Mouse (Mus musculus) lung, embryonic 16.5 days (tissue): ENCODE measurements around the gene Slc32a1. TPM values are rescaled to one million over a fixed set of nuclear protein-coding genes. Genes with fewer than 3 reads are reported as not detected.

Source experiments
- ATAC-seq: fragments of 200-750 bp; cut with Nextera tagmentation; 2 replicates; pipeline ENCODE4 v1.8.0; 2017; ENCODE audit warnings: low read depth, mild to moderate bottlenecking, moderate library complexity
- H3K27ac ChIP-seq: fragments of 300-500 bp; sonication (generic); 2 replicates; pipeline ENCODE4 v1.5.1; 2014; ENCODE audit warnings: mild to moderate bottlenecking, control low read depth, low read length
- H3K27me3 ChIP-seq: fragments of 300-500 bp; sonication (generic); 2 replicates; pipeline ENCODE4 v1.6.1; 2014; ENCODE audit warnings: low read depth, low read length, mixed read lengths; ENCODE audit not compliant: control insufficient read depth, insufficient read depth
- H3K36me3 ChIP-seq: fragments of 300-500 bp; sonication (generic); 2 replicates; pipeline ENCODE4 v1.6.1; 2014; ENCODE audit warnings: low read length; ENCODE audit not compliant: control insufficient read depth, insufficient read depth
- H3K4me1 ChIP-seq: fragments of 300-500 bp; sonication (generic); replicated peaks from 2 replicates; pipeline ENCODE4 v1.6.1; 2014; ENCODE audit warnings: low read length, mixed read lengths; ENCODE audit not compliant: control insufficient read depth, insufficient read depth
- H3K4me2 ChIP-seq: fragments of 300-500 bp; sonication (generic); 2 replicates; pipeline ENCODE4 v1.6.1; 2014; ENCODE audit warnings: low read depth, low read length, control low read depth
- H3K4me3 ChIP-seq: fragments of 300-500 bp; sonication (generic); 2 replicates; pipeline ENCODE4 v1.5.1; 2014; ENCODE audit warnings: mild to moderate bottlenecking, low read length, control low read depth
- H3K9ac ChIP-seq: fragments of 300-500 bp; sonication (generic); 2 replicates; pipeline ENCODE4 v1.6.1; 2014; ENCODE audit warnings: low read length, control low read depth
- H3K9me3 ChIP-seq: fragments of 300-500 bp; sonication (generic); 2 replicates; pipeline ENCODE4 v1.6.1; 2016; ENCODE audit warnings: low read length; ENCODE audit not compliant: control insufficient read depth
- WGBS: fragments of 180-500 bp; shearing (Covaris S2); extraction: QIAGEN DNeasy Blood & Tissue Kit; methylation state at CpG from one replicate; pipeline ENCODE4 v1.1.7; 2014; 5-methylcytosine and 5-hydroxymethylcytosine counted together
- polyA plus RNA-seq: library from polyadenylated mRNA; unstranded; fragments of >200 nt; fragmentation: Nextera tagmentation; extraction: Ambion mirVana; gene quantifications from 2 replicates; pipeline ENCODE4 v1.2.1, GENCODE M21; 2015

Slc32a1 gene
- polyA plus RNA-seq, 1 experiment from 2014 or later, result not detected

GRCm38 (mm10) chr2:158591286-158591685 is 19.3 kb upstream of the Slc32a1 start:
- Histone ChIP-seq H3K9me3 (no peaks in the 10 kb centered on the region), H3K27ac (no peak overlapping the region), H3K4me1 (no peaks in the 10 kb centered on the region), H3K4me3 (no peak overlapping the region), H3K9ac (no peak overlapping the region), H3K4me2 (no peak overlapping the region), H3K27me3 (no peaks in the 10 kb centered on the region; the same call in 1 of the 2 replicates), H3K36me3 (no peaks in the 10 kb centered on the region)
- 43% methylated on average over 5 of the region's 5 CpGs for WGBS
- no peak for ATAC-seq

- Histone ChIP-seq H3K9ac (no peak overlapping the region), H3K9me3 (no peaks in the 10 kb centered on the region), H3K4me3 (no peak overlapping the region), H3K27ac (no peak overlapping the region), H3K4me2 (no peak overlapping the region), H3K4me1 (no peaks in the 10 kb centered on the region), H3K27me3 (no peaks in the 10 kb centered on the region; the same call in 1 of the 2 replicates), H3K36me3 (no peaks in the 10 kb centered on the region)
- ATAC-seq, result no peak
- WGBS, result 72% methylated on average over 4 of the region's 4 CpGs
These were observed 17.2 kb upstream of the Slc32a1 start for GRCm38 (mm10) chr2:158593371-158593770.

GRCm38 (mm10) chr2:158595103-158595502 is 15.5 kb upstream of the Slc32a1 start:
- peaks cover 3% of the 10 kb centered on the region; the same call in 1 of the 2 replicates for H3K27me3 ChIP-seq
- H3K27ac ChIP-seq, result no peak overlapping the region
- no peak overlapping the region for H3K4me2 ChIP-seq
- WGBS, result 2% methylated on average over 12 of the region's 12 CpGs
- ATAC-seq, result no peak
- H3K4me3 ChIP-seq, result no peak overlapping the region
- no peaks in the 10 kb centered on the region for H3K36me3 ChIP-seq
- H3K9ac ChIP-seq, result no peak overlapping the region
- H3K9me3 ChIP-seq, result no peaks in the 10 kb centered on the region
- H3K4me1 ChIP-seq, result no peaks in the 10 kb centered on the region

GRCm38 (mm10) chr2:158595577-158595976 is 15.0 kb upstream of the Slc32a1 start:
- no peak for ATAC-seq
- 20% methylated on average over 7 of the region's 7 CpGs for WGBS
- Histone ChIP-seq H3K36me3 (no peaks in the 10 kb centered on the region), H3K27ac (no peak overlapping the region), H3K4me1 (no peaks in the 10 kb centered on the region), H3K4me2 (no peak overlapping the region), H3K9ac (no peak overlapping the region), H3K4me3 (no peak overlapping the region), H3K27me3 (peaks cover 3% of the 10 kb centered on the region; the same call in 1 of the 2 replicates), H3K9me3 (no peaks in the 10 kb centered on the region)

- Histone ChIP-seq H3K27ac (no peak overlapping the region), H3K27me3 (peaks cover 3% of the 10 kb centered on the region; the same call in 1 of the 2 replicates), H3K9me3 (no peaks in the 10 kb centered on the region), H3K4me3 (no peak overlapping the region), H3K4me1 (no peaks in the 10 kb centered on the region), H3K9ac (no peak overlapping the region), H3K4me2 (no peak overlapping the region), H3K36me3 (no peaks in the 10 kb centered on the region)
- 32% methylated on average over 1 of the region's 1 CpGs for WGBS
- ATAC-seq, result no peak
These were observed 13.8 kb upstream of the Slc32a1 start for GRCm38 (mm10) chr2:158596803-158597202.

- WGBS, result 5% methylated on average over 3 of the region's 3 CpGs
- Histone ChIP-seq H3K4me2 (no peak overlapping the region), H3K27ac (no peak overlapping the region), H3K27me3 (peaks cover 13% of the 10 kb centered on the region), H3K4me3 (no peak overlapping the region), H3K9me3 (no peaks in the 10 kb centered on the region), H3K36me3 (no peaks in the 10 kb centered on the region), H3K4me1 (no peaks in the 10 kb centered on the region), H3K9ac (no peak overlapping the region)
- ATAC-seq, result no peak
These were observed 10.1 kb upstream of the Slc32a1 start for GRCm38 (mm10) chr2:158600517-158600916.

- no peak overlapping the region for H3K9ac ChIP-seq
These were observed 9.2 kb upstream of the Slc32a1 start for GRCm38 (mm10) chr2:158601326-158601725.

GRCm38 (mm10) chr2:158602663-158603062 is 7.9 kb upstream of the Slc32a1 start:
- Histone ChIP-seq H3K4me3 (no peak overlapping the region), H3K9me3 (no peaks in the 10 kb centered on the region), H3K27ac (no peak overlapping the region), H3K4me2 (no peak overlapping the region), H3K27me3 (peaks cover 32% of the 10 kb centered on the region), H3K9ac (no peak overlapping the region), H3K4me1 (no peaks in the 10 kb centered on the region), H3K36me3 (no peaks in the 10 kb centered on the region)
- 21% methylated on average over 15 of the region's 15 CpGs for WGBS
- no peak for ATAC-seq

More at GRCm38 (mm10) chr2:158601326-158601725, 9.2 kb upstream of the Slc32a1 start:
- H3K4me3 ChIP-seq, result no peak overlapping the region
- no peaks in the 10 kb centered on the region for H3K36me3 ChIP-seq
- no peaks in the 10 kb centered on the region for H3K9me3 ChIP-seq
- WGBS, result 77% methylated on average over 1 of the region's 1 CpGs
- no peak overlapping the region for H3K27ac ChIP-seq
- ATAC-seq, result no peak
- H3K27me3 ChIP-seq, result peaks cover 19% of the 10 kb centered on the region
- H3K4me2 ChIP-seq, result no peak overlapping the region
- no peaks in the 10 kb centered on the region for H3K4me1 ChIP-seq

- H3K4me3 ChIP-seq, result no peak overlapping the region
- peaks cover 4% of the 10 kb centered on the region; the same call in 1 of the 2 replicates for H3K4me1 ChIP-seq
- no peak overlapping the region for H3K9ac ChIP-seq
- no peak overlapping the region for H3K4me2 ChIP-seq
- H3K9me3 ChIP-seq, result no peaks in the 10 kb centered on the region
- ATAC-seq, result no peak
- WGBS, result 8% methylated on average over 4 of the region's 4 CpGs
- no peaks in the 10 kb centered on the region for H3K36me3 ChIP-seq
- H3K27ac ChIP-seq, result no peak overlapping the region
- peaks cover 68% of the 10 kb centered on the region for H3K27me3 ChIP-seq
These were observed 4.0 kb upstream of the Slc32a1 start for GRCm38 (mm10) chr2:158606511-158606964.

GRCm38 (mm10) chr2:158609681-158610080 is 886 bp upstream of the Slc32a1 start:
- no peaks in the 10 kb centered on the region for H3K9me3 ChIP-seq
- no peak for ATAC-seq
- H3K27me3 ChIP-seq, result peaks cover 93% of the 10 kb centered on the region
- no peak overlapping the region for H3K4me2 ChIP-seq
- no peaks in the 10 kb centered on the region for H3K36me3 ChIP-seq
- no peak overlapping the region for H3K9ac ChIP-seq
- WGBS, result 2% methylated on average over 27 of the region's 27 CpGs
- peaks cover 4% of the 10 kb centered on the region; the same call in 1 of the 2 replicates for H3K4me1 ChIP-seq
- H3K27ac ChIP-seq, result no peak overlapping the region
- H3K4me3 ChIP-seq, result no peak overlapping the region
